Mouse (Mus musculus): Measurements from ENCODE around the gene Elovl1. TPM values are rescaled to one million over a fixed set of nuclear protein-coding genes. Genes with fewer than 3 reads are reported as not detected.
A peak's percentile ranks its signal among the peaks of the same experiment; 100 is the strongest.

The Elovl1 gene
- 136 TPM for polyA plus RNA-seq (2012; fragmentation: generic; extraction: Trizol)

GRCm38 (mm10) chr4:118427768-118428451 is at the start of gene Elovl1:
TSS of gene Elovl1 (plus strand) at chr4:118428093.
- H3K36me3 ChIP-seq (ENCODE audit: control insufficient read depth, insufficient read depth), result peaks cover 23% of the 10 kb centered on the region
- TF ChIP-seq REST (IDR thresholded peaks at IDR 0.05; ENCODE audit: insufficient read depth, insufficient read length) (no peak), SRF (IDR thresholded peaks at IDR 0.05; ENCODE audit: control insufficient read depth, insufficient read length, low read depth) (peak; percentile 51), POLR2A (IDR thresholded peaks at IDR 0.05; ENCODE audit: insufficient read length, low read depth) (peak; percentile 67), CEBPB (IDR thresholded peaks at IDR 0.05; ENCODE audit: insufficient read depth, poor library complexity, severe bottlenecking) (no peak), TCF3 (IDR thresholded peaks at IDR 0.05; ENCODE audit: insufficient read length, low read depth) (no peak), MYOD1 (IDR thresholded peaks at IDR 0.05; ENCODE audit: control insufficient read depth in 1 of 3, insufficient read length in 2 of 3, low read depth in 2 of 3) (peak in 1 of 3 experiments; percentile 42), MYOG (IDR thresholded peaks at IDR 0.05; ENCODE audit: control insufficient read depth in 1 of 3, insufficient read depth in 1 of 3, insufficient read length in 2 of 3, low read depth in 2 of 3) (peak in 2 of 3 experiments; percentile 30 to 40), USF1 (IDR thresholded peaks at IDR 0.05; ENCODE audit: low read depth) (no peak), MAX (IDR thresholded peaks at IDR 0.05; ENCODE audit: low read depth) (no peak), E2F4 (IDR thresholded peaks at IDR 0.05; ENCODE audit: insufficient read depth) (no peak), POLR2AphosphoS2 (IDR thresholded peaks at IDR 0.05; ENCODE audit: insufficient read length, low read depth) (peak; percentile 68), TCF12 (IDR thresholded peaks at IDR 0.05; ENCODE audit: insufficient read depth, poor library complexity, severe bottlenecking) (no peak)
- H3K27me3 ChIP-seq (ENCODE audit: control insufficient read depth, insufficient read depth, insufficient read length), result no peaks in the 10 kb centered on the region
- H3ac ChIP-seq (ENCODE audit: control insufficient read depth, insufficient read length), result peak within 1 kb of the TSS; percentile 73
- H3K4me2 ChIP-seq (ENCODE audit: low read depth), result peak within 1 kb of the TSS; percentile 97
- H3K4me3 ChIP-seq, result peak within 1 kb of the TSS; percentile 63
- peaks cover 33% of the 10 kb centered on the region for H3K79me2 ChIP-seq (ENCODE audit: control insufficient read depth, insufficient read depth)

- no peak overlapping the region for H3ac ChIP-seq (ENCODE audit: control insufficient read depth, insufficient read length)
- no peaks in the 10 kb centered on the region for H3K79me2 ChIP-seq (ENCODE audit: control insufficient read depth, insufficient read depth)
- H3K4me2 ChIP-seq (ENCODE audit: low read depth), result no peak overlapping the region
- H3K4me3 ChIP-seq, result no peak overlapping the region
- TF ChIP-seq REST (IDR thresholded peaks at IDR 0.05; ENCODE audit: insufficient read depth, insufficient read length) (no peak), SRF (IDR thresholded peaks at IDR 0.05; ENCODE audit: control insufficient read depth, insufficient read length, low read depth) (no peak), POLR2AphosphoS2 (IDR thresholded peaks at IDR 0.05; ENCODE audit: insufficient read length, low read depth) (no peak), TCF3 (IDR thresholded peaks at IDR 0.05; ENCODE audit: insufficient read length, low read depth) (no peak), MYOG (IDR thresholded peaks at IDR 0.05; ENCODE audit: control insufficient read depth in 1 of 3, insufficient read depth in 1 of 3, insufficient read length in 2 of 3, low read depth in 2 of 3) (no peak), USF1 (IDR thresholded peaks at IDR 0.05; ENCODE audit: low read depth) (no peak), TCF12 (IDR thresholded peaks at IDR 0.05; ENCODE audit: insufficient read depth, poor library complexity, severe bottlenecking) (no peak), MAX (IDR thresholded peaks at IDR 0.05; ENCODE audit: low read depth) (no peak), POLR2A (IDR thresholded peaks at IDR 0.05; ENCODE audit: insufficient read length, low read depth) (no peak), CEBPB (IDR thresholded peaks at IDR 0.05; ENCODE audit: insufficient read depth, poor library complexity, severe bottlenecking) (no peak), E2F4 (IDR thresholded peaks at IDR 0.05; ENCODE audit: insufficient read depth) (no peak), MYOD1 (IDR thresholded peaks at IDR 0.05; ENCODE audit: control insufficient read depth in 1 of 3, insufficient read length in 2 of 3, low read depth in 2 of 3) (no peak)
- H3K36me3 ChIP-seq (ENCODE audit: control insufficient read depth, insufficient read depth), result peaks cover 14% of the 10 kb centered on the region
- no peaks in the 10 kb centered on the region for H3K27me3 ChIP-seq (ENCODE audit: control insufficient read depth, insufficient read depth, insufficient read length)
Observed at GRCm38 (mm10) chr4:118383271-118383670, 44.6 kb upstream of the Elovl1 start.

GRCm38 (mm10) chr4:118387316-118387715 is 40.6 kb upstream of the Elovl1 start:
- Histone ChIP-seq H3K27me3 (ENCODE audit: control insufficient read depth, insufficient read depth, insufficient read length) (no peaks in the 10 kb centered on the region), H3K4me3 (no peak overlapping the region), H3K79me2 (ENCODE audit: control insufficient read depth, insufficient read depth) (no peaks in the 10 kb centered on the region), H3K36me3 (ENCODE audit: control insufficient read depth, insufficient read depth) (no peaks in the 10 kb centered on the region), H3K4me2 (ENCODE audit: low read depth) (no peak overlapping the region), H3ac (ENCODE audit: control insufficient read depth, insufficient read length) (no peak overlapping the region)
- TF ChIP-seq POLR2AphosphoS2 (IDR thresholded peaks at IDR 0.05; ENCODE audit: insufficient read length, low read depth) (no peak), E2F4 (IDR thresholded peaks at IDR 0.05; ENCODE audit: insufficient read depth) (no peak), USF1 (IDR thresholded peaks at IDR 0.05; ENCODE audit: low read depth) (no peak), MAX (IDR thresholded peaks at IDR 0.05; ENCODE audit: low read depth) (no peak), SRF (IDR thresholded peaks at IDR 0.05; ENCODE audit: control insufficient read depth, insufficient read length, low read depth) (no peak), MYOD1 (IDR thresholded peaks at IDR 0.05; ENCODE audit: control insufficient read depth in 1 of 3, insufficient read length in 2 of 3, low read depth in 2 of 3) (no peak), TCF3 (IDR thresholded peaks at IDR 0.05; ENCODE audit: insufficient read length, low read depth) (no peak), POLR2A (IDR thresholded peaks at IDR 0.05; ENCODE audit: insufficient read length, low read depth) (no peak), CEBPB (IDR thresholded peaks at IDR 0.05; ENCODE audit: insufficient read depth, poor library complexity, severe bottlenecking) (no peak), MYOG (IDR thresholded peaks at IDR 0.05; ENCODE audit: control insufficient read depth in 1 of 3, insufficient read depth in 1 of 3, insufficient read length in 2 of 3, low read depth in 2 of 3) (no peak), REST (IDR thresholded peaks at IDR 0.05; ENCODE audit: insufficient read depth, insufficient read length) (no peak), TCF12 (IDR thresholded peaks at IDR 0.05; ENCODE audit: insufficient read depth, poor library complexity, severe bottlenecking) (no peak)

GRCm38 (mm10) chr4:118390146-118390545 is 37.7 kb upstream of the Elovl1 start:
- Histone ChIP-seq H3K4me2 (ENCODE audit: low read depth) (no peak overlapping the region), H3K4me3 (no peak overlapping the region), H3K79me2 (ENCODE audit: control insufficient read depth, insufficient read depth) (no peaks in the 10 kb centered on the region), H3K36me3 (ENCODE audit: control insufficient read depth, insufficient read depth) (peaks cover 3% of the 10 kb centered on the region), H3ac (ENCODE audit: control insufficient read depth, insufficient read length) (no peak overlapping the region), H3K27me3 (ENCODE audit: control insufficient read depth, insufficient read depth, insufficient read length) (no peaks in the 10 kb centered on the region)
- TF ChIP-seq POLR2AphosphoS2 (IDR thresholded peaks at IDR 0.05; ENCODE audit: insufficient read length, low read depth), result no peak
- no peak for TF ChIP-seq REST (IDR thresholded peaks at IDR 0.05; ENCODE audit: insufficient read depth, insufficient read length)
- TF ChIP-seq MYOG (IDR thresholded peaks at IDR 0.05; ENCODE audit: control insufficient read depth in 1 of 3, insufficient read depth in 1 of 3, insufficient read length in 2 of 3, low read depth in 2 of 3), result no peak
- TF ChIP-seq E2F4 (IDR thresholded peaks at IDR 0.05; ENCODE audit: insufficient read depth), result no peak
- no peak for TF ChIP-seq MAX (IDR thresholded peaks at IDR 0.05; ENCODE audit: low read depth)
- TF ChIP-seq USF1 (IDR thresholded peaks at IDR 0.05; ENCODE audit: low read depth), result no peak
- no peak for TF ChIP-seq SRF (IDR thresholded peaks at IDR 0.05; ENCODE audit: control insufficient read depth, insufficient read length, low read depth)
- no peak for TF ChIP-seq CEBPB (IDR thresholded peaks at IDR 0.05; ENCODE audit: insufficient read depth, poor library complexity, severe bottlenecking)
- no peak for TF ChIP-seq POLR2A (IDR thresholded peaks at IDR 0.05; ENCODE audit: insufficient read length, low read depth)
- no peak for TF ChIP-seq TCF12 (IDR thresholded peaks at IDR 0.05; ENCODE audit: insufficient read depth, poor library complexity, severe bottlenecking)
- TF ChIP-seq TCF3 (IDR thresholded peaks at IDR 0.05; ENCODE audit: insufficient read length, low read depth), result no peak
- no peak for TF ChIP-seq MYOD1 (IDR thresholded peaks at IDR 0.05; ENCODE audit: control insufficient read depth in 1 of 3, insufficient read length in 2 of 3, low read depth in 2 of 3)

Measured in myocyte (in vitro differentiated cells).